Mouse (Mus musculus) liver, embryonic 14.5 days (tissue): ENCODE results near the gene Atp2b4.

ENCODE experiments used
- CTCF ChIP-seq: IDR thresholded peaks from 2 replicates; pipeline ENCODE4 v1.5.1; 2016; ENCODE audit warnings: antibody characterized with exemption, low read depth, control low read depth
- EP300 ChIP-seq: IDR thresholded peaks from 2 replicates; pipeline ENCODE4 v1.6.1; 2016; ENCODE audit warnings: antibody characterized with exemption, low read depth

DNA sequence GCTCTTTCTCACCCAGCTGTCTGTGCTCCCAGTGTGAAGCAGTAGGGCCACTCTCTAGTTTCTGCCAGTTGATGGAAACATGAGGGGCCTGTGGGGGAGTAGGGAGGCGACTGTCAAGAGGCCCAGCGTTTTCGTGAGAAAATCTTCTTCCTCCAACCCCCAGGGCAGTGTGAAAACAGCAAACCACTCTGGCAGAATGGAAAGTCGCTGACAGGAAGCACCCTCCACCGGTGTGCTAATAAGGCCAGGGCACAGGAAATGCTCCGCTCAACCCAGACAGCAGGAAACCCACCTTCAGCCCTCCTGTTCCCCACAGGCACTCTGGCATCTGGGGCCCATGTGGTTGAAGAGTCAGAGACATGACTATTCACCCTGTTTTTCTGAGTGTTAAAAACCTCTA lies 110.9 kb downstream of the Atp2b4 start, which contains the start of gene Lax1:
- TF ChIP-seq CTCF (no peak), EP300 (no peak)
